Mouse (Mus musculus) lung, embryonic 14.5 days (tissue): Measurements from ENCODE around the gene Celsr1. TPM values are rescaled to one million over a fixed set of nuclear protein-coding genes. Genes with fewer than 3 reads are reported as not detected.

Experiments
- ATAC-seq: fragments of 200-750 bp; cut with Nextera tagmentation; 2 replicates; pipeline ENCODE4 v1.8.0; 2017; ENCODE audit warnings: mild to moderate bottlenecking, moderate TSS enrichment, moderate library complexity; ENCODE audit not compliant: insufficient read depth
- DNase-seq: peaks from one replicate; pipeline ENCODE4 v3.0.0-alpha.2; 2015
- H3K27ac ChIP-seq: fragments of 300-500 bp; sonication (generic); 2 replicates; pipeline ENCODE4 v1.5.1; 2014; ENCODE audit warnings: low read depth, mild to moderate bottlenecking, moderate library complexity
- H3K27me3 ChIP-seq: fragments of 300-500 bp; sonication (generic); 2 replicates; pipeline ENCODE4 v1.6.1; 2014; ENCODE audit warnings: low read length, control low read depth; ENCODE audit not compliant: insufficient read depth
- H3K36me3 ChIP-seq: fragments of 300-500 bp; sonication (generic); 2 replicates; pipeline ENCODE4 v1.6.1; 2014; ENCODE audit warnings: control low read depth; ENCODE audit not compliant: insufficient read depth
- H3K4me1 ChIP-seq: fragments of 300-500 bp; sonication (generic); 2 replicates; pipeline ENCODE4 v1.6.1; 2014; ENCODE audit warnings: antibody characterized with exemption, control low read depth; ENCODE audit not compliant: insufficient read depth
- H3K4me2 ChIP-seq: fragments of 300-500 bp; sonication (generic); 2 replicates; pipeline ENCODE4 v1.6.1; 2014; ENCODE audit warnings: mild to moderate bottlenecking
- H3K4me3 ChIP-seq: fragments of 300-500 bp; sonication (generic); 2 replicates; pipeline ENCODE4 v1.5.1; 2014; ENCODE audit warnings: low read depth, low read length
- H3K9ac ChIP-seq: fragments of 300-500 bp; sonication (generic); 2 replicates; pipeline ENCODE4 v1.6.1; 2014
- H3K9me3 ChIP-seq: fragments of 300-500 bp; sonication (generic); 2 replicates; pipeline ENCODE4 v1.6.1; 2016; ENCODE audit warnings: low read depth, low read length, control low read depth
- CTCF ChIP-seq: IDR thresholded peaks from 2 replicates; pipeline ENCODE4 v1.5.1; 2016; ENCODE audit warnings: antibody characterized with exemption, low read depth
- WGBS: fragments of 180-500 bp; shearing (Covaris S2); extraction: QIAGEN DNeasy Blood & Tissue Kit; methylation state at CpG from one replicate; pipeline ENCODE4 v1.1.7; 2014; 5-methylcytosine and 5-hydroxymethylcytosine counted together
- polyA plus RNA-seq: library from polyadenylated mRNA; unstranded; fragments of >200 nt; fragmentation: Nextera tagmentation; extraction: Ambion mirVana; gene quantifications from 2 replicates; pipeline ENCODE4 v1.2.1, GENCODE M21; 2014

Gene Celsr1
- polyA plus RNA-seq, 1 experiment from 2014 or later = 9.9 TPM

- Histone ChIP-seq H3K4me1 (no peaks in the 10 kb centered on the region), H3K9me3 (peaks cover 13% of the 10 kb centered on the region; the same call in 1 of the 2 replicates), H3K36me3 (peaks cover 17% of the 10 kb centered on the region), H3K4me2 (peak overlapping the region; percentile 86), H3K27ac (peak overlapping the region; percentile 79), H3K4me3 (peak overlapping the region; percentile 61; the same call in 1 of the 2 replicates), H3K27me3 (peaks cover 32% of the 10 kb centered on the region), H3K9ac (no peak overlapping the region)
- WGBS = 3% methylated on average over 12 of the region's 12 CpGs
- ATAC-seq = peak; percentile 19; the same call in 1 of the 2 replicates
- no peak for TF ChIP-seq CTCF
- DNase-seq = peak; percentile 56
Observed at GRCm38 (mm10) chr15:86034781-86035360, 1.3 kb upstream of the Celsr1 start.

- peaks cover 32% of the 10 kb centered on the region for H3K27me3 ChIP-seq
- peak overlapping the region; percentile 88 for H3K27ac ChIP-seq
- peak overlapping the region; percentile 61 for H3K4me3 ChIP-seq
- under 1% methylated on average over 40 of the region's 44 CpGs for WGBS
- H3K4me1 ChIP-seq = no peaks in the 10 kb centered on the region
- ATAC-seq (peak; percentile 86), DNase-seq (peak; percentile 83)
- H3K4me2 ChIP-seq = peak overlapping the region; percentile 86
- H3K9ac ChIP-seq = peak overlapping the region; percentile 64
- H3K36me3 ChIP-seq = peaks cover 19% of the 10 kb centered on the region
- peaks cover 13% of the 10 kb centered on the region; the same call in 1 of the 2 replicates for H3K9me3 ChIP-seq
- no peak for TF ChIP-seq CTCF
Observed at GRCm38 (mm10) chr15:86034021-86034523, 495 bp upstream of the Celsr1 start.

- Histone ChIP-seq H3K4me3 (peak overlapping the region; percentile 61), H3K36me3 (peaks cover 19% of the 10 kb centered on the region), H3K9me3 (peaks cover 13% of the 10 kb centered on the region; the same call in 1 of the 2 replicates), H3K4me2 (peak overlapping the region; percentile 86), H3K9ac (peak overlapping the region; percentile 64), H3K4me1 (no peaks in the 10 kb centered on the region), H3K27me3 (peaks cover 32% of the 10 kb centered on the region), H3K27ac (peak overlapping the region; percentile 88)
- under 1% methylated on average over 38 of the region's 38 CpGs for WGBS
- peak; percentile 85 for TF ChIP-seq CTCF
- DNase-seq = peak; percentile 75
- no peak for ATAC-seq
Observed at GRCm38 (mm10) chr15:86032811-86033190, 776 bp downstream of the Celsr1 start.

- TF ChIP-seq CTCF = no peak
Observed at GRCm38 (mm10) chr15:86029981-86030380, 3.6 kb downstream of the Celsr1 start.

GRCm38 (mm10) chr15:86027871-86028270 lies 5.7 kb downstream of the Celsr1 start:
- Histone ChIP-seq H3K4me3 (peak overlapping the region; percentile 28; the same call in 1 of the 2 replicates), H3K27me3 (peaks cover 13% of the 10 kb centered on the region), H3K4me2 (peak overlapping the region; percentile 59), H3K4me1 (0 out of 2 replicates have a peak, but pooled peaks cover 4% of the 10 kb centered on the region), H3K9me3 (peaks cover 13% of the 10 kb centered on the region; the same call in 1 of the 2 replicates), H3K9ac (no peak overlapping the region), H3K27ac (no peak overlapping the region), H3K36me3 (peaks cover 19% of the 10 kb centered on the region)
- ATAC-seq (no peak), DNase-seq (no peak)
- no peak for TF ChIP-seq CTCF
- WGBS = 37% methylated on average over 8 of the region's 8 CpGs

More at GRCm38 (mm10) chr15:86029981-86030380, 3.6 kb downstream of the Celsr1 start:
- no peaks in the 10 kb centered on the region for H3K4me1 ChIP-seq
- peak overlapping the region; percentile 23; the same call in 1 of the 2 replicates for H3K9ac ChIP-seq
- DNase-seq (no peak), ATAC-seq (no peak)
- 57% methylated on average over 14 of the region's 14 CpGs for WGBS
- peaks cover 29% of the 10 kb centered on the region for H3K27me3 ChIP-seq
- no peak overlapping the region for H3K27ac ChIP-seq
- H3K4me2 ChIP-seq = peak overlapping the region; percentile 59
- peaks cover 19% of the 10 kb centered on the region for H3K36me3 ChIP-seq
- H3K9me3 ChIP-seq = peaks cover 13% of the 10 kb centered on the region; the same call in 1 of the 2 replicates
- H3K4me3 ChIP-seq = peak overlapping the region; percentile 28; the same call in 1 of the 2 replicates

GRCm38 (mm10) chr15:86021971-86022370 lies 11.6 kb downstream of the Celsr1 start:
- Histone ChIP-seq H3K27ac (no peak overlapping the region), H3K4me1 (peaks cover 11% of the 10 kb centered on the region; the same call in 1 of the 2 replicates), H3K36me3 (no peaks in the 10 kb centered on the region), H3K4me3 (no peak overlapping the region), H3K9ac (no peak overlapping the region), H3K27me3 (no peaks in the 10 kb centered on the region), H3K9me3 (no peaks in the 10 kb centered on the region), H3K4me2 (no peak overlapping the region)
- no peak for TF ChIP-seq CTCF
- 51% methylated on average over 9 of the region's 9 CpGs for WGBS
- ATAC-seq = no peak; the same call in 1 of the 2 replicates
- DNase-seq = no peak

- Histone ChIP-seq H3K27ac (no peak overlapping the region), H3K9me3 (no peaks in the 10 kb centered on the region), H3K4me1 (peaks cover 11% of the 10 kb centered on the region; the same call in 1 of the 2 replicates), H3K27me3 (no peaks in the 10 kb centered on the region), H3K4me2 (no peak overlapping the region), H3K9ac (no peak overlapping the region), H3K36me3 (no peaks in the 10 kb centered on the region), H3K4me3 (no peak overlapping the region)
- ATAC-seq (peak; percentile 55; the same call in 1 of the 2 replicates), DNase-seq (peak; percentile 41)
- TF ChIP-seq CTCF = no peak
- 15% methylated on average over 9 of the region's 9 CpGs for WGBS
Observed at GRCm38 (mm10) chr15:86021301-86021700, 12.3 kb downstream of the Celsr1 start.
